Mouse (Mus musculus): ENCODE data around the gene Adora2b.

GRCm38 (mm10) chr11:62266466-62267214 lies 17.9 kb downstream of the Adora2b start:
- TF ChIP-seq POLR2A (IDR thresholded peaks at IDR 0.05; ENCODE audit: extremely low read depth, insufficient read depth, low read length) = no peak
- no peak for TF ChIP-seq CTCF (IDR thresholded peaks at IDR 0.05; ENCODE audit: extremely low read depth, insufficient read depth, low read length)

Data from cortical plate, adult 2 months (tissue).